Mouse (Mus musculus) heart, postnatal 0 days (tissue): ENCODE data around the gene Cenpo. TPM values are rescaled to one million over a fixed set of nuclear protein-coding genes. Genes with fewer than 3 reads are reported as not detected.

Experiments
- ATAC-seq: fragments of 200-750 bp; cut with Nextera tagmentation; 2 replicates; pipeline ENCODE4 v1.8.0; 2017; ENCODE audit warnings: low read depth, moderate number of reproducible peaks, moderate library complexity; ENCODE audit not compliant: insufficient read depth
- DNase-seq: peaks from one replicate; pipeline ENCODE4 v3.0.0-alpha.2; 2016; ENCODE audit warnings: low spot score
- H3K27ac ChIP-seq: fragments of 300-500 bp; sonication (generic); 2 replicates; pipeline ENCODE4 v1.5.1; 2014; ENCODE audit warnings: low read depth, mild to moderate bottlenecking
- H3K27me3 ChIP-seq: fragments of 300-500 bp; sonication (generic); 2 replicates; pipeline ENCODE4 v1.6.1; 2014; ENCODE audit warnings: low read length, mixed read lengths; ENCODE audit not compliant: control insufficient read depth, insufficient read depth
- H3K36me3 ChIP-seq: fragments of 300-500 bp; sonication (generic); replicated peaks from 2 replicates; pipeline ENCODE4 v1.6.1; 2014; ENCODE audit warnings: low read length, mixed read lengths; ENCODE audit not compliant: control insufficient read depth, insufficient read depth
- H3K4me1 ChIP-seq: fragments of 300-500 bp; sonication (generic); 2 replicates; pipeline ENCODE4 v1.6.1; 2014; ENCODE audit warnings: antibody characterized with exemption; ENCODE audit not compliant: control insufficient read depth, insufficient read depth
- H3K4me2 ChIP-seq: fragments of 300-500 bp; sonication (generic); 2 replicates; pipeline ENCODE4 v1.6.1; 2014; ENCODE audit warnings: low read depth, mild to moderate bottlenecking, low read length, moderate library complexity
- H3K4me3 ChIP-seq: fragments of 300-500 bp; sonication (generic); 2 replicates; pipeline ENCODE4 v1.5.1; 2014; ENCODE audit warnings: low read depth, low read length
- H3K9ac ChIP-seq: fragments of 300-500 bp; sonication (generic); replicated peaks from 2 replicates; pipeline ENCODE4 v1.6.1; 2014; ENCODE audit warnings: low read depth, low read length, mixed read lengths
- H3K9me3 ChIP-seq: fragments of 300-500 bp; sonication (generic); replicated peaks from 2 replicates; pipeline ENCODE4 v1.6.1; 2016; ENCODE audit warnings: low read length; ENCODE audit not compliant: control insufficient read depth
- CTCF ChIP-seq: IDR thresholded peaks from 2 replicates; pipeline ENCODE4 v1.5.1; 2016; ENCODE audit warnings: antibody characterized with exemption, control low read depth, low read depth
- EP300 ChIP-seq: IDR thresholded peaks from 2 replicates; pipeline ENCODE4 v1.6.1; 2016; ENCODE audit warnings: antibody characterized with exemption, low read depth
- WGBS: fragments of 180-500 bp; shearing (Covaris S2); extraction: QIAGEN DNeasy Blood & Tissue Kit; methylation state at CpG from one replicate; pipeline ENCODE4 v1.1.7; 2014; 5-methylcytosine and 5-hydroxymethylcytosine counted together
- polyA plus RNA-seq: library from polyadenylated mRNA; unstranded; fragments of >200 nt; fragmentation: Nextera tagmentation; extraction: Ambion mirVana; gene quantifications from 2 replicates; pipeline ENCODE4 v1.2.1, GENCODE M21; 2015
- total RNA-seq: library from RNA; depleted of rRNA; stranded (reverse); fragments of >200 nt; gene quantifications from 2 replicates; pipeline ENCODE4 v1.2.3, GENCODE M21; 2014; ENCODE audit warnings: low replicate concordance

The Cenpo gene
- total and polyA plus RNA-seq, 2 experiments from 2014 or later: 3.1 to 14.2 TPM

DNA sequence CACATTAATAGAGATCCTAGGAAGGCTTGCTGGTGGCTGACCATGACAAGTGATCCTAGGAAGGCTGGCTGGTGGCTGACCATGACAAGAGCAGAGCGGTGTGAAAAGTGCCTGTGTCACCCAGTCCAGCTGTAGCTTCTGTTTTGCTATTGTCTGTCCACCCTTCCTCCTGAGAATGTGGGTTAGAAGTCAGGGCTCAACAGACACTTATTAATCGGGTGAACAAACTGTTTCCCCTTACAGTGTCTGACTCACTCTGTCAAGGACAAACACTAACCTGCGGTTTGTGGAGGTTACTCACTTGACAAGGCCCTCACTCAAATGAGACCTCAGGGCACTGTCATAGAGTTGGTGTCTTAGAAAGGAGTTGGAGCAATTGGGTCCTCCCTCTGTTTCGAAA lies 35.4 kb downstream of the Cenpo start:
- Histone ChIP-seq H3K4me1 (no peaks in the 10 kb centered on the region), H3K27ac (no peak overlapping the region), H3K4me3 (no peak overlapping the region), H3K27me3 (no peaks in the 10 kb centered on the region), H3K4me2 (no peak overlapping the region), H3K9me3 (no peaks in the 10 kb centered on the region), H3K36me3 (no peaks in the 10 kb centered on the region; the same call in 1 of the 2 replicates), H3K9ac (no peak overlapping the region)
- no peak for TF ChIP-seq CTCF
- ATAC-seq: no peak
- no peak for DNase-seq
- 75% methylated on average over 4 of the region's 4 CpGs for WGBS

DNA sequence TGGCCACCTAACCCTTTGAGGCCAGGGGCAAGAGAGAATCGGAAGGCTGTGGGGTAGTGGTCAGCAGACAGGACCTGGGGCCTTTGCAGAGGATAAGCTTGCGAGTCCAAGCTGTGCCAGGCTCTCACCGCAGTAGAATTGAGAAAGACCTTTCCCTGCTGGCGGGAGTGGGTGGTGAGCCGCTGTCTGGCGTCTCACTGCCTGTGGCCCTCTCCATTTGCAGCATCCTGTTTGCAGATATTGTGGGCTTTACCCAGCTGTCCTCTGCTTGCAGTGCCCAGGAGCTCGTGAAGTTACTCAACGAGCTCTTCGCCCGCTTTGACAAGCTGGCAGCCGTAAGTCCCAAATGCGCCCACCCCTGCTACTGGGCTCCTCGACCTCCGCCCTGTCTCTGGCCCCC lies 39.5 kb downstream of the Cenpo start:
- no peak overlapping the region for H3K4me2 ChIP-seq

DNA sequence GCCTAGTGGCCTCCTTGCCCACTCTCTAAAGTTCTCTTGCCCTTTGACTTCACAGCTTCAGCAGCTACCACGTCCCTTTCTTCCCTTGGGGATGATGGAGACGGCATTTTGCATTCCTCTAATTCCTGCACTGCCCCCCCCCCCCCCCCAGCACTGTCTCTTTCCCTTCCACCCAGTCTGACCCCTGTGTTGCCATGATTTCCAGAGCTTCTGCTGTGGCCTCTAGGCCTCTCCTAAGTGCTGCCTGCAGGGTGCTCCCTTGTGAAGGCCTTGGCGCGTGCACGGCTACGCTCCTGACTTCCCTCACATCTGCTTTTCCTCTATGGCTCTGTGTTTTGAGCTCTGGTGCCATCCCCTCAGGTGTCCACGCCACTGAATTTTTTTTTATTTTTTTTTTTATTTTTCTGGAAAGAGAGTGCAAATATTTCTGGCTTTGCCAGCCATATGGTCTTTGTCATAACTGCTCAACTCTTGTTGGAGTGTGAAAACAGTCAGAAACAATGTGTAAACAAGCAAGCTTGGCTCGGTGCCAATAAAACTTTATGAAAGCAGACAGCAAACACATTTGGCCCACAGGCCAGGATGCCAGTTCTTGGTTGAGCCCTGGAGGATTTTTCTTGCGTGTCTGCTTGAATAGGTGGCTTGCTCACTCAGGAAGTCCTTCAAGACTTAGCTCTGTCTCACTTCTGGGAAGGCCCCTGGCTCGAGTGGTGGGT lies 40.9 kb downstream of the Cenpo start:
- Histone ChIP-seq H3K9ac (no peak overlapping the region), H3K4me1 (no peaks in the 10 kb centered on the region), H3K9me3 (no peaks in the 10 kb centered on the region), H3K4me3 (no peak overlapping the region), H3K27ac (no peak overlapping the region), H3K27me3 (no peaks in the 10 kb centered on the region), H3K36me3 (no peaks in the 10 kb centered on the region; the same call in 1 of the 2 replicates), H3K4me2 (no peak overlapping the region)
- ATAC-seq (peak; percentile 24; the same call in 1 of the 2 replicates), DNase-seq (peak; percentile 7)
- WGBS: 53% methylated on average over 10 of the region's 10 CpGs
- TF ChIP-seq EP300 (no peak), CTCF (no peak)

More for the DNA sequence above, 39.5 kb downstream of the Cenpo start:
- WGBS: 91% methylated on average over 14 of the region's 14 CpGs
- H3K4me1 ChIP-seq: no peaks in the 10 kb centered on the region
- no peak overlapping the region for H3K9ac ChIP-seq
- H3K27me3 ChIP-seq: no peaks in the 10 kb centered on the region
- DNase-seq: no peak
- no peaks in the 10 kb centered on the region; the same call in 1 of the 2 replicates for H3K36me3 ChIP-seq
- TF ChIP-seq EP300 (no peak), CTCF (no peak)
- H3K4me3 ChIP-seq: no peak overlapping the region
- H3K27ac ChIP-seq: no peak overlapping the region
- ATAC-seq: no peak
- H3K9me3 ChIP-seq: no peaks in the 10 kb centered on the region

DNA sequence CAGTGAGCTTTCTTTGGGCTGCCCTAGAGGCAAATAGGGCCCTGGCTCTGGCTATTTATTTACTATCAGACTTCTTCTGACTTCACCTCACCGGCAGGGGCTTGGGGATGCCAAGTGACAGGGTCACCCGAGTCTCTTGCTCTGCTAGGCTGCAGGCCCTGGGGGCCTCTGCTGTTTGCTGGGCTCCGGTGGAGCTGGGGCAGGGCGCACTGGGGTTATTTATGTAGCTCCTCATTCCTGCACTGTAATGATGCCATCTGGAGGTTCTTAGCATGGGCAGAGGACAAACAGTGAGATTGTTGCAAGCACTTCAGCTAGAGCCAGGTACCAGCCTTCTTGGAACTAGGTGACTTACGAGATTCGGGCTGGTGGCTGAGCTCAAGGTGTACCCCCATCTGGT lies 41.6 kb downstream of the Cenpo start:
- 67% methylated on average over 6 of the region's 6 CpGs for WGBS
- Histone ChIP-seq H3K27me3 (no peaks in the 10 kb centered on the region), H3K9ac (no peak overlapping the region), H3K4me2 (no peak overlapping the region), H3K36me3 (no peaks in the 10 kb centered on the region; the same call in 1 of the 2 replicates), H3K9me3 (no peaks in the 10 kb centered on the region), H3K4me3 (no peak overlapping the region), H3K4me1 (no peaks in the 10 kb centered on the region), H3K27ac (no peak overlapping the region)
- TF ChIP-seq EP300 (no peak), CTCF (0 out of 2 replicates have a peak, but pooled peaks have one; percentile 5)
- ATAC-seq: no peak
- peak; percentile 5 for DNase-seq

DNA sequence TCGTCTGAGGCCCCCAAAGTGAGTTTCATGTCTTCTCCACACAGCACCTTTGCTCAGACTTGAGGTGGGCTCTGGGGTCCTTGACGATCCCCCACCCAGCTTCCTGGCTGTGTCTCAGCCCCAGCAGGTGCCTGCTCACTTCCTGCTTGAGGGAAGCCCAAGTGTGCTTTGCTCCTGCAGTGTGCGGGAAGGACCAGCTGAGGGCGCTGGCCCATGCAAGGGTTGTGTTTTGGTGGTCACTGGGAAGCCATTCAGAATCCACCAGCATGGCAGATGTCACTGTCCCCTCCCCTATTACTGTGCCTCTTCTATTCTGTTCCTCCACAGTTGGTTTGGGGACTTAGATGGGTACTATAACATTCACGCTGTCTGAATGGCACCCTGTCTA lies 45.0 kb downstream of the Cenpo start:
- TF ChIP-seq EP300 (no peak), CTCF (peak; percentile 27)
- no peak overlapping the region for H3K4me2 ChIP-seq
- H3K4me1 ChIP-seq: no peaks in the 10 kb centered on the region
- DNase-seq (no peak), ATAC-seq (no peak)
- no peak overlapping the region for H3K9ac ChIP-seq
- no peaks in the 10 kb centered on the region for H3K36me3 ChIP-seq
- no peaks in the 10 kb centered on the region for H3K9me3 ChIP-seq
- H3K4me3 ChIP-seq: no peak overlapping the region
- WGBS: 49% methylated on average over 5 of the region's 5 CpGs
- H3K27me3 ChIP-seq: no peaks in the 10 kb centered on the region
- H3K27ac ChIP-seq: no peak overlapping the region
